Mouse (Mus musculus) embryo, embryonic 9.5 days (tissue): ENCODE results near the gene Psmg1.
"Not testable (repeated sequence)": the region's sequence is repeated elsewhere in the genome, so short reads cannot be mapped to it uniquely, and the experiment has no call there.

Experiments used
- DNase-seq: peaks from one replicate; pipeline ENCODE4 v3.0.0-alpha.2; 2017; ENCODE audit errors: extremely low spot score

Psmg1 gene

DNA sequence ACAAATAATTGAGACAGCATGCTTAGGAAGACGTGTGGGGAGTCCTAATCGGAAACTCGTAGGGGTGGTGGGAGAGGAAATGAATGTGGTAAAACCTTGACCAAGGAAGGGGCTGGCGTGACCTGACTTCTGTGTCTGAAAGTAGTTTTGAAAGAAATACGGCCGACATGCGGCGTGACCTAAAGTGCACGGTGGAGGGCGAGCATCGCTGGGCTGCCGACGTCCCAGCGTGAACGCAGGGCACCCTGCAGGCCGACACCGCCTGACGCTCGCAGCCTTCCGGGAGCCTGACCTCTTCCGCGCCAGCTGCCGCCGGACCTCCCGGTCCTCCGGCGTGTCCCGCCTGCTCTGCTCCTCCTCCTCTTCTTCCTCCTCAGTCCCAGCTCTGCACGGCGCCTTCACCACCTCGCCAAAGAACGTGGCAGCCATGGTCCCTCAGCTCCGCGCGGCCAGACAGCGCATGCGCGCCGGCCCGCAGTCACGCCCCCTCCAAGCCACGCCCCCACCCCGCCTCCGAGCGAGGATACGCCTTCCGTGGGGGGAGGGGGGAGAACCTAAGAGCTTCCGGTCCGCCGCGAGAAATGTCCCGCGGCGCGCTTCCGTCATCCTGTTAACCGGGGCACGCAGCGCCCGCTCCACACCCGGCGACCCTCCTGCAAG is at the start of gene Psmg1:
Gene Psmg1 (minus strand): TSS at position 499 of the 660 bp plus-strand sequence.
- DNase-seq, result peak; percentile 99

DNA sequence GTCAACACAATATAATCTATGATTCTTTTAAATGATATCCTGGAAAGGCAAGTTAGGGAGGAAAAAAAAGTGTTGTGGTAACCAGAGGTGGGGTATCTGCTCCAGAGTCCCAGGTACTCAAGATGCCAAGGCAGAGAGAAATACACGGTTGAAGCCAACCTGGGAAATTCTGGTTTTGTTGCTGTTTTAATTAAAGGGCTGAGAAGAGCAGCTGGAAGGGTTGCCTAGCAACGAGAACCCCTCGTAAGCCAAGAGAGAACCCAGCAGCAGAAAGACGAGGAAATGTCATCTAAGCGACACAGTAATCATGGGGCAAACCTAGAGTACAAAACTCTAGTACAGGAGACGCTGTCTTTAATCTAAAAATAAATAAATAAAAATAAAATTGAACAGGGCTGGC is 48.8 kb upstream of the Psmg1 start:
- no peak for DNase-seq

DNA sequence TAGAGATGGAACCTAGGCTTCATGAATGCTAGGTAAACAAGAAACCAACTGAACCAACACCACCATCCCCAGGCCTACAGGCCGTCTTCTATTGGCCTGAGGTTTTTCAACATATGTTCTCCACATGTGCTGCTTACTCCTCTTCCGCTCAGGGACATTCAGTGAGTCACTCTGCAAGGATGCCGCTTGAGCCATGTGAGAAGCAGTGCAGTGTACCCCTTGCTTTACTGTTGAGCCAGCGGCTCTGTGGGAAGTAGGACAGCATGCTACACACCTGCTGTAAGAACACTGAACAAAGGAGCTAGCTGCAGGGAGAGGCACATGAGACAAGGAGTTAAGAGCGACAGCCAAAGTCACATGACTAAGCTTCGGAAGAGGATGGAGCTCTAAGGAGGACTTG is 43.7 kb upstream of the Psmg1 start:
- DNase-seq, result no peak

DNA sequence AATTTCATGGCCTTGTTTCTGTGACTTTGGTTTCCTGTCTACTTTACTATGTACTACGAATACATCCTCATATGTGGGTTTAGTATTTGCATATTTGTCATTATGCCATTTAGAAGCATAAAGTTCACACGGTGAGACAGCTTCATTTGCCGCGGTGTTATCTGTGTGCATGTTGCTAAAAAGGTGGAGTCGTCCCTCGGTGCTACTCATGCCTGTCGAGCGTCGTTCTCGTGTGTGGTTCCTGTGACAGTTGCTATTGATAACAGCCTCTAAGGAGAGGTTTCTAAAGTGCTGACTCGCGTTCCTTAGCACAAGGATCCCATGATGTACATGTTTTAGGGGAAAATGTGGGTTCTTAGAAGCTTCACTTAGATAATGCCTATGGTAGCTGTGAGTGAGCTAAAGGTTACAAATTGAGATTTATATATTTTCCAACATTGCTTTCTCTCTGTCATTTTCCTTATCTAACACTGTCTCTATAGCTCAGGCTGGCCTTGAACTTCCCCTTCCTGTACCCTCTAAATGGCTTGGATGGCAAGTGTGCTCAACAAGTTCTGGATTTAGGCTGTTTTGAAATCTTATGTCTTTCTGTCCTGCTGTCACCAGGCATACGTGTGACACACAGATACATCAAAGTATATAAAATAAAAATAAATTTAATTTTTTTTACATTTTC is 41.7 kb upstream of the Psmg1 start:
- no peak for DNase-seq

DNA sequence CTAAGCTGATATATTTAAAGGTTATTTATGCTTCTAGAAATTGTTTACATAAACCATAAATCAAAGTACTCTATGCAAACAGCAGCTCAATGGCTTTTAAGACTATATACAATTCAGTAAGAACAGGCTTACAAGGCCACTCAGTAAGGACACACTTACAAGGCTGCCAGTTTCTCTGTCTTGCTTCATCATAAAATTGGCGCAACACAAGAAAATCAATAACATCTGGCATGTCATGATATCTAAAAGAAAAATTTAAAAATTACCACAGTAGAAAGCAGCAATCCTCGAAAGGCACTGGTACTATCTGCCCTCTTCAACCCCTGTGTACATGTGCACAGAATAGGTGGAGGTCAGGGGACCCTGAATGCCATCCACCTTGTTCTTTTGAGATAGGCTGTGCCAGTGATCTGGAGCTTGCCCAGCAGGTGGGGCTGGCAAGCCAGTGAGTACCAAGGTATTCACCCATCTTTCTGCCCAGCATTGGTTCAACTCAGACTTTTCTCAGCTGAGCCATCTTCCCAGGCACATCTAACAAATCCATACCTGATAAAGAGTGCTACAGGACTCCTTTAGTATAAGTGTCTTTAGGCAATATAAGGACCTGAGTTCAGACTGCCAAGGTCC is 39.8 kb upstream of the Psmg1 start:
- no peak for DNase-seq

DNA sequence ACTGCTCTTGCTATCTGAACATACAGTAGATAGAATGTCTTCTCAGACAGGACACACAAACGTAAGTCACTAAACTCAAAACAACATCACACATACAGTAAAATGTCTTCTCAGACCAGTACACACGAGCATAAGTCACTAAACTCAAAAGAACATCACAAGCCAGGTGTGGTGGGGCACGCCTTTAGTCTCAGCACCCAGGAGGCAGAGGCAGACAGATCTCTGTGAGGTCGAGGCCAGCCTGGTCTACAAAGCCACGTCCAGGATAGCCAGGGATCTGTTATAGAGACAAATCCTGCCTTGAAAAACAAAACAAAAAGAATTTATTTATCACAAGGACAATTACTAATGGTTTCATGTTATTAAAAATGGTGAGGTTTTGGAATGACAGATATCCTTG is 35.5 kb upstream of the Psmg1 start:
- no peak for DNase-seq

DNA sequence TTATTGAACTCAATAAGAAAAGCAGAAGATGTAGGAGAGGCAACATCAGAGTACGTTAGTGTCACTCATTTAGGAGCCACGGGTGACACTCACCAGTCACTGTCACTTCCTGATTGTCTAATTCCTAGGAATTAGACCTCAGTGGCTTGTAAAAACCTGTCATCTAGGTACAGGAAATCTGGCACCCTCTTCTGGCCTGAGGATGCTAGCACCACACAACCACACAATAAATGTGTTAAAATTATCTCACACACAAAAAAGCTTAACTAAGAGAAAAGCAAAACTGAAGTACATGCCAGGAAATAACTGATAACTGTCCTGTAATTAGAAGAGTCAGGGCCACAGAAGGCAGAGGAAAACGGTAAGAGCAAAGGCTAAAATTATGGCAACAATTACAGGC is 34.5 kb upstream of the Psmg1 start:
- no peak for DNase-seq

DNA sequence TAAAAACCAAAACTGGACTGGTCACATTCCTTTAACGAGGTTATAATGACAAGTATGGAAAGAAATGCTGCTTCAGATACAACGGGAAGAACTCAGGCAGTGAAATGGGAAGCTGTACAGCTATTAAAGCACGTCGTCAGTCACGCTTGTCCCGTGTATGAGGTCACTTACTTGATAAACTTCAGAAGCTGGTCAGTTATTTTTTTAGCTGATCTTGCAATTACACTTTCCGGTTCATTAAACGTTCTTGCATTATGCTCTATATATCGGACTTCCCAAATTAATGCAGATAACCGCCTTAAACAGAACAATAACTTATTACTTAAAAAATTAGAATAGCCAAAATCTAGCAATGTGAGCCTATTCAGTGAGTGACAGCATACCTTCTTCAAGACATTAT is 30.3 kb upstream of the Psmg1 start:
- no peak for DNase-seq

DNA sequence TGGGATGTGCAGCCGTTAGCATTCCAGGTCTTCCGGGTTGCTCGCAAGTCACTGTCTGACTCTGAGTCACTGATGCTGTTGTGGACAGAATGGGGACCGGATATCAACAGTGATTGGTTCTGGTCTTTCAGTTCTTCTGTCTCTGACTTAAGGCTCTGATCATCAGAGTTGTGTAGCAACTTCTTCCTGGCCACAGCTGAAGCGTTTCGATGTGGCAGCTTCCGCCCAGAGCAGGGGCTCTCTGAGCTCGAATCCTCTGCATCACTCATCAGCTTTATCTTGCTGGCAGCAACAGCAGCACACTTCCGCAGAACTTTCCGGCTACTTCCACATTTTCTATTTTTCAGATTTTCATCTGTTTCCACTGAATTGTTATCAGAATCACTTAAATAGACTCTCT is 18.4 kb upstream of the Psmg1 start:
- DNase-seq, result not testable (repeated sequence)

DNA sequence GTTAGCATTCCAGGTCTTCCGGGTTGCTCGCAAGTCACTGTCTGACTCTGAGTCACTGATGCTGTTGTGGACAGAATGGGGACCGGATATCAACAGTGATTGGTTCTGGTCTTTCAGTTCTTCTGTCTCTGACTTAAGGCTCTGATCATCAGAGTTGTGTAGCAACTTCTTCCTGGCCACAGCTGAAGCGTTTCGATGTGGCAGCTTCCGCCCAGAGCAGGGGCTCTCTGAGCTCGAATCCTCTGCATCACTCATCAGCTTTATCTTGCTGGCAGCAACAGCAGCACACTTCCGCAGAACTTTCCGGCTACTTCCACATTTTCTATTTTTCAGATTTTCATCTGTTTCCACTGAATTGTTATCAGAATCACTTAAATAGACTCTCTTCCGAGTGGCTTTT is 13.5 kb upstream of the Psmg1 start:
- DNase-seq, result not testable (repeated sequence)

DNA sequence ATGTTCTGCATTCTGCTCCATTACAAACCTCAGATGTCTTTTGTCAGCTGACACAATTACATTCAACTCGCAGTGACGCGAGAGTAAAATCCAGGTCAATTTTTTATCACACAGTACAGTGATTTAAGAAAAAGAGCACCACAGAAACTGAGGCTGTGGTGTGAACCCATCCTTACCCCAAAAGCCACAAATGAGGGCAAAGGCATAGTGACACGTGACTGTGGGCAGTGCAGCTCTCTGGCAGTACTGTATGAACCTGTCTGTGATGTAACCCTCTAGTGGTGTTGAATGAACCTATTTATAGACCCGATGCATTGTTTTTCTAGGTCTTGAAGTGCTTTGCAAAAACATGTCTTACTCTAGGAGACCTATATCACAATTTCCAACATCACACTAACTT is 8.5 kb upstream of the Psmg1 start:
- DNase-seq, result no peak

DNA sequence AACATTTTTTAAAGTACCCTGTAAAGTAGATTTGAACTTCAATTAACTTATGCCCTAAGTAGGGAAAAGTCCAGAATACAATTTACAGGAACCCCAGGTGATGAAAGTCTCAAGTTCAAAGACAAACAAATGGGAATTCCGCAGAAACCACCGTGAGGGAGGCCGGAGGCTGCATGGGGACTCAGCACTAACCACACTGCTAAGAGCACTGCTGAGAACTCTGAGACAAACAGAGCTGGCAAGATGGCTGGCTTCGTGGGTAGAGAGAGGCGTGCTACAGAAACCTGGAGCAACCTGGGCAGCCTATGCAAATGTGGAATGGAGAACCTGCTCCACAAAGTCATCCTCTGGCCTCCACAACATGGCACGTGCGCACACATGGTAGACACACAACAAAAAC is 5.4 kb upstream of the Psmg1 start:
- DNase-seq, result no peak

DNA sequence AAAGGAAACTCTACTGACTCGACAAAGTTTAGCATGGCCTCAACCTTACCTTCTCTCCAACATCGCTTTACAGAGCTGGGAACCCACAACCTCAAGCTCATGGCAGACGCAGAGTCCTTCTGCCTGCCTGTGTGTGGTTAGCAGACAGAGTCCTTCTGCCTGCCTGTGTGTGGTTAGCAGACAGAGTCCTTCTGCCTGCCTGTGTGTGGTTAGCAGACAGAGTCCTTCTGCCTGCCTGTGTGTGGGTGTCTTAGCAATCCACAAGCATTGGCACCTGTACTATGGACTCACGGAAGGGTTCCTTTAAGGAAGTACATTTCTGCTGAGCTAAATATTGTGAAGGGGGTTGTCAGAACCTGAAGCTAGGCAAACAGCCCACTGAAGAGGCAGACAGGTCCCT is 3.8 kb upstream of the Psmg1 start:
- not testable (repeated sequence) for DNase-seq

DNA sequence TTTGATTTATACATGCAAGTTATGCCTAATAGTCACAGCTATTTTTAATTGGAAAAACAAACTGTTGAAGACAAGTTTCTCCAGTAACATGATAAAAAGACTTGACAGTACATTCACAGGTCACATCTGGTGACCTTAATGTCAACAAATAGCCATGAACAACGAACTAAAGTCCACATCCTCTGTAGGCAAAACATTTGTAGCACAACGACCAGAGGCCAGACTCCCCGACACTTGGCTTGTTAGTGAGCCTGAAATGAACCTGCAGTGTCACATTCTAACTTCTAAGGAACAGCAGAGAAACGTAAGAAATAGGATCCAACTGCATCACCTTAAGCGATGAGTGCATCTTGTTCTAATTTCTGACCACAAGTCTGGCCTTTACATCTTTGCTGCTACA is 1.8 kb upstream of the Psmg1 start:
- DNase-seq, result no peak

DNA sequence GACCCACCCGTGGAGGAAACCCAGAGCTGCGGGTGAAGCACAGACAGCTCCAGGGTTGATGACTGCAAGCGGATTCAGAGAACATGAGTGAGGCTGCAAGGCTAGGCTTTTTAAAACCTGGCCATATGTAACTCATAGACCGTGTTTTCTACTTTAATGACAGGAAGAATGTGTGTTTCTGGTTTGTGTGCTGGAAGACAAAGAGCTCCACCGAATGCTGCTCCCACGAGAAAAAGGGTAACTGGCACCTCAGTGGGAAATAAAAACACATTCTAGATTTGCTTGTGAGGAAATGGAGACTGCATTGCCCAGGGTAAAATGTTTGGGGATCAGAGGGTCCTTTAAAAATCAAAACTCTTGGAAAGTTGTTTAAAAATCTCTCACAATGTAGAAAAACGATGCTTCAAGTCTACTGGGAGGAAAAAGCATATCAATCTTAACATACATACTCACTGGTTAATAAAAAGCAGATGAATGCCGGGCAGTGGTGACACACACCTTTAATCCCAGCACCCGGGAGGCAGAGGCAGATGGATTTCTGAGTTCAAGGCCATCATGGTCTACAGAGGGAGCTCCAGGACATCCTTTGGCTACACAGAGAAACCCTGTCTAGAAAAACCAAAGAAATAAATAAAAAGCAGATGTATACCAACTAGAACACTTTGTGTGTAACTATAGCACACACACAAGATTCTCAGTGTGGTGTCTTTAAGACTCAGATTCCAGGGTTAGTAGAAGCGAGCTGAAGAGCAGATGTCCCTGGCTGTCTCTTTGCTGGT is 551 bp upstream of the Psmg1 start:
- peak; percentile 28 for DNase-seq

DNA sequence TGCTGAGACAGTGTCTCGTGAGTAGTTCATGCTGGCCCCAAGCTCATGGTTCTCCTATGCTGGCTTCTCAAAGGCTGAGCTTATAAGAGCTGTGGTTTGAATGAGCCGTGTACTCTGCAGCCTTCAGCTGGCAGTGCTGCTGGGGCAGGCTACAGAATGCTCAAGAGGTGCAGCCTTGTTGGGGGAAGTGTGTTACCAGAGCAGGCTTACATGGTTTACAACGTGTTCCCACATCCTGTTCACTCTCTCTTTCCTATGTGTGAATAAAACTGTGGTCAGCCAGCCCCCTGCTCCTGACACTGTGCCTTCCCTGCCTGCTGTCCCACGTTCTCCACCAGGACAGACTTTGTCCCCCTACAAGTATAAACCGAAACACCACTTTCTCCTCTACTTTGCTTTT is 5.8 kb downstream of the Psmg1 start:
- DNase-seq, result no peak

DNA sequence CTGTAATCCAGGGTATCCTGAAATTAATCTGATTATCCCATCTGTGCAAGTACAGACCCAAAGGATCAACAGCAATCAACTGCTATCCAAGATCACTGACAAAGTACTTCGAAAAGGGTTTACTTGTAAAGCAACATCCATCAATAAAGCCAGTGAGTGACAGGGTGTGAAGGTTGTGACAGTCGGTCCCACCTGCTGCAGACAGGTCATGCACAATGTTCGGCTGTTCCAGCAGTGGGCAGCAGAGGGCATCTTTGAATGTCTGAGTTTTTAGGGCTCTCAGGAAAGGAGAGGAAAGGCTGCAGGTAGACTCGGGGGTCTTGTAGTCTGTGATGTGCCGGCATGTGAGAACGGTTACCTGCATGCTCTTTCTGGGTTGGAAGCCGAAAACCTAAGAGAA is 7.2 kb downstream of the Psmg1 start:
- no peak for DNase-seq

DNA sequence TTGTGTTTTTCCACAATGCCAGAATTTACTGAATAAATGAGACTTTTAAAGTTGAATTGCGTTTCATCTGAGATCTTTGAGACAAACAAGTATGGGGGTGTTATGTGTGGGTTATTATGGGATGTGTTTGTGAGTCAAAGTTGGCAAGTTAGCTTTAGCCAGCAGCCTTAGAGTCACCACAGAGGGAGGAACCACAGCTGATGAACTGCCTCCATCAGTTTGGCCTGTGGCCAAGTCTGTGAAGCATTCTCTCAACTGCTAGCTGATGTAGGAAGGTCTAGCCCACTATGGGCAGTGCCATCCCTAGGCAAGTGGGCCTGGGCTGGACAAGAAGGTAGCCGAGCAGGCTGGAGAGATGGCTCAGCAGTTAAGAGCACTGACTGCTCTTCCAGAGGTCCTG is 19.9 kb downstream of the Psmg1 start:
- no peak for DNase-seq

DNA sequence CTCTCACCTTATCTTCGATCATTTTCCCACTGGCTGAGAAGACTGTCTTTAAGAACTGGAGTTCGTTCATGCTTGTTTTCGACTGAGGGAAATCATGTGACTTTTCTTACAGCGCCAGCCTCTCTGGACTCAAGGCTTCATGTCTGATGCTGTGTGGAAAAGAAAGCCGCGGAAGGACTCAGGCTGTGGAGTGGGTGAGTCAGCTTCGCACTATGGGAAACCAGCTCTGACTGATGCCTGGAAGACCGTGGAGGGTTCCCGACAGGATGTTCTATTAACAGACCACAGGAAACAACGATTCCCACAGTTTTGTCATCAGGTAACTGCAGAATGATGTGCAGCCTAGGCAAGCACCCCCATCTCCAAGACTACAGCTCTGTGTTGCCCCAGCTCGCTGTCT is 23.3 kb downstream of the Psmg1 start:
- DNase-seq, result no peak

DNA sequence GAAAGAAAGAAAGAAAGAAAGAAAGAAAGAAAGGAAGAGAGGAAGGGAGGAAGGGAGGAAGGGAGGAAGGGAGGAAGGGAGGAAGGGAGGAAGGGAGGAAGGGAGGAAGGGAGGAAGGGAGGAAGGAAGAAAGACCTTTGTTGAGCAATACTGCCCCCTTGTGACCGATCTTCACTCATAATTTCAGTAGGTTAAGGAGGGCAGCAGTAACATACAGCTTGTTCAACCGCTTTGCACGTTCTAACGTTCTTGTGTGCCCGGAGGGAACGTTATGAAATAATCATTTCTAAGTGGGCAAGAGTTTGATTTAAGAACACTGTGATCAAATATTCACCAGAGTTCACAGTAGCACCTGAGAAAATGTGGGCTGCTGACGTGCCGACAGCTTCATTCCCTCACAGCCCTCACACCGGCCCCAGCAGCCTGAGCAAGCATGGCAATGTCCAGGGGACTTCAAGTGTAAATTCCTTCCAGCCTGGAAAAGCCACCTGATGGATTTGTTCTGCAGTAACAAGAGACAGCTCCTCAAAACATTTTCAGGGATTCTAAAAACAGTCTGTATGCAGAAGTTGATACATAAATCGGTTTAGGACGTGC is 26.2 kb downstream of the Psmg1 start:
- DNase-seq, result peak; percentile 42

DNA sequence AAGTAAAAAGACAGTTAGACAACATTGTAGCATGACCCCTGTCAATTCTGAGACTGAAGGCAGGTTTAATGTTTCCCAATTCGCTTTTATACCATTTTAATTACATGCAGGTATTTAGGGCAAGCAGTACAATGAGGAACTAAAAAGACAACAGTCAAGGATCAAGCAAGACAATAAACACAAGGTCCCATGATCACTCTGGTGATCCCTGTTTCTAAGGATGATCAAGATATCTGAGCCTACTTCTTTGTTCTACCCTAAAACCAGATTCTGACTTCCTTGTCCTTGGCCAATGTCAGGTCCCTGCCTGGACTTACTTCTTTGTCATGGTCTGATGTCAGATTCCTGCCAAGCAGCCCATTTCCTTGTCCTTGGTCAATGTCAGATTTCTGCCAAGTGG is 29.3 kb downstream of the Psmg1 start:
- DNase-seq, result not testable (repeated sequence)

DNA sequence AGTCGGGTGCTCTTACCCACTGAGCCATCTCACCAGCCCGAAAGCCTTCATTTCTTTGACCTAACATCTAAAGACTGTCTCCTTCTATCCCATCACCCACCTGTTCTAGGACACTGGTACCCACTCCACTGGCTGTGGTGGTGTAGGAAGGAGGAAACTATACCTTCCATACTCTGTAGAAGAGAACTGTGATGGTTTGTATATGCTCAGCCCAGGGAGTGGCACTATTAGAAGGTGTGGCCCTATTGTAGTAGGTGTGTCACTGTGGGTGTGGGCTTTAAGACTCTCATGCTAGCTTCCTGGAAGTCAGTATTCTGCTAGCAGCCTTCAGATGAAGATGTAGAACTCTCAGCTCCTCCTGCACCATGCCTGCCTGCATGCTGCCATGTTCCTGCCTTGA is 30.1 kb downstream of the Psmg1 start:
- DNase-seq, result not testable (repeated sequence)
